Mouse (Mus musculus): Measurements from ENCODE around the gene Zfp513. TPM values are rescaled to one million over a fixed set of nuclear protein-coding genes. Genes with fewer than 3 reads are reported as not detected.

The Zfp513 gene
- polyA plus RNA-seq (2017; shearing (Covaris generic)) = 23.9 TPM

DNA sequence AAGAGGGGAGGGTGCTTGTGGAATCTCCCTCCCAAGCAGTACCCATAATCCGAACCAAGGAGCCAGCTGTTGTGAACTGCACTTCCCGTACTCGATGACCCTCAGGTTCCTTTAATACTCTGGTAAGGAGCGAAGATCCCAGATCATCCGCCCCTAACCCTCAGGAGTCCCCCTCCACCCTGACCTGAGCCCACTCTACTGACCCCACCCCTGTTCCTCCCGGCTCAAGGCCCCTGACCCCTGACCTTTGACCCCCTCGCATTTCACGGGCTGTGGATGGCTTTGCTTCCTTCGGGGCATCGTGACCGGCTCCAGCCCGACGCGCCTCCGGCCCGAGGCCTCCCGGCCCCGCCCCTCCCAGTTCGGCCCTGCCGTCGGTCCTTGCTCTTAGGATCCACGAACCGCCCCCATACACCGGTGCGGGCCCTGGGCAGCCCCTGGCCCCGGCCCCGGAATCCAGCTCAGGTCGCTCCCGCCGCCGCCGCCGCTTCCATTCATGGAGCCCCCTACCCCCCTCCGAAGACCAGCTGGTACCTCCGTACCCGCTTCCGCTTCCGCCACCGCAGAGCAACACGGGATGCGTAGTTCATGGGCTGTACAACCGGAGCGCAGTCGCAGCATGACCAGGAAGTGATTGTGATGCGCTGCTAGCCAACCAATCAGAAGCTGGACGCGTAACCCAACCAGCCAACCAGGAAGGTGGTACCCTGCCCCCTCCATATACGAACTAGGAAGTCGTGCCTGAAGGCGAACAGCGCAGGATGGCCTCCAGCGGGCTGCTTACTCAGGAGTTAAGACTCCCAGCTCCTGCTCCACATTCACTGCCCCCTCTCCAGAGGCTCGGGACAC lies at the start of gene Zfp513:
TSS of gene Zfp513 (minus strand) at position 562 of the 849 bp plus-strand sequence.

DNA sequence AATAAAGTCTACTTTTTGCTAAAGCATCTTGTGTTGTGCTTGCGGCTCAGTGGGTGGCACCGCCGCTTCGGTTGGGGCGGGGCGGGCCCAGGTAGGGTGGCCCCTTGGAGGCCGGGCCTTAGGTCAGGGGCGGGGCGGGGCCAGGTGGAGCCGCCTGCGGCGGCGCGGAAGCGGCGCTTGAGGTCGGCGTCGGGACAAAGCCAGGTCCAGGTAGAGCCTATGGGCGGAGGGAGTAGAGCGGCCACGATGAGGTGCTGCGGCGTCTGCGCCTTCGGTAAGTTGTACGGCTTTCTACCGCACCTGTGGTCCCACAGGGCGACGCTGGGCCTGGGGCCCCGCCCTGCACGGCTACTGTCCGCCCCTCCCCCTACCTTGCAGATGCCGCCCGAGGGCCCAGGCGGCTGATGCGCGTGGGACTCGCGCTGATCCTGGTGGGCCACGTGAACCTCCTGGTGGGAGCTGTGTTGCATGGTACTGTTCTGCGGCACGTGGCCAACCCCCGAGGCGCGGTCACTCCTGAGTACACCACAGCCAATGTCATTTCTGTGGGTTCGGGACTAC lies 49.5 kb upstream of the Zfp513 start, which contains the start of gene Krtcap3:
TSS of gene Krtcap3 (plus strand) at position 151 of the 561 bp plus-strand sequence.

DNA sequence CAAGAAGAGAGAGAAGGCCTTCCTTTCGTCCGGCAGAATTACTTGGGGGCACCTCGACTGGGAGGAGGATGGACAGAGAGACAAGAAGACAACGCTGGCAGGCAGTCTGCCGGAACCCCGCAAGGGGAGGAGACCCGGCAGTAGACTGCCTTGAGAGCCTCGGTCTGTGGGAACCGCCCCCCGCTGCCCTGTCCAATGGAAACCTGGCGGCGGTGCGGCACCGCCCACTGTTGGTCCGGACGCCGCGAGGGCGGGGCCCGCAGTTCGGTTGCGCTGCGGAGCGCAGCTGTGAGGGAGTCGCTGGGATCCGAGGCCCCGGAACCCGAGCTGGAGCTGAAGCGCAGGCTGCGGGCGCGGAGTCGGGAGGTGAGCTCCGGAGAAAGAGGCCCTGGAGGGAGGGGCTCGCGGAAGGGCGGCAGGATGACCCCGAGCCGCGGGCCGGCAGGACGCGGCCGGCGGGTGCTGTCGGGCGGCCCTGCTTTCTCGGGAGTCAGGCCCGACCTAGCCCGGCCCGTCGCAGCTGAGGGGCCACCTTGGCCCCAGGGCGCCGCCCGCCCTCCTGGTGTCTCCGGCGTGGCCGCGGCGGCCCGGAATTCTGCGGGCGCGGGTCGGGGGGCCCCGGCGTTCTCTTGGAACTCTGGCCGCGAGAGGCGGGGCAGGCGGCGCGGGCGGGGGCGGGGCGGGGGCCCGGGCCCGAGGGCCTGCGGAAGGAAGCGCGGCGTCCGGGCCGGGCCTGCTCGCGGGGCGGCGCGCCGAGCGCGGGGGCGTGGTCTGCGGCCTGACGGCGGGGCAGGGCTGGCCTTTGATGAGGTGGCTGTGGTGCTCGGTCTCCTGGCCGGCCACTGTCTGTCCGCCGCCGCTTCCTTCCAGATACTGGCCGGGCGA lies 38.8 kb upstream of the Zfp513 start, which contains the start of the genes Nrbp1 and Gm9970:
TSS of gene Nrbp1 (plus strand) at position 228 of the 885 bp plus-strand sequence.
TSS of gene Gm9970 (minus strand) at position 596 of the 885 bp plus-strand sequence.

DNA sequence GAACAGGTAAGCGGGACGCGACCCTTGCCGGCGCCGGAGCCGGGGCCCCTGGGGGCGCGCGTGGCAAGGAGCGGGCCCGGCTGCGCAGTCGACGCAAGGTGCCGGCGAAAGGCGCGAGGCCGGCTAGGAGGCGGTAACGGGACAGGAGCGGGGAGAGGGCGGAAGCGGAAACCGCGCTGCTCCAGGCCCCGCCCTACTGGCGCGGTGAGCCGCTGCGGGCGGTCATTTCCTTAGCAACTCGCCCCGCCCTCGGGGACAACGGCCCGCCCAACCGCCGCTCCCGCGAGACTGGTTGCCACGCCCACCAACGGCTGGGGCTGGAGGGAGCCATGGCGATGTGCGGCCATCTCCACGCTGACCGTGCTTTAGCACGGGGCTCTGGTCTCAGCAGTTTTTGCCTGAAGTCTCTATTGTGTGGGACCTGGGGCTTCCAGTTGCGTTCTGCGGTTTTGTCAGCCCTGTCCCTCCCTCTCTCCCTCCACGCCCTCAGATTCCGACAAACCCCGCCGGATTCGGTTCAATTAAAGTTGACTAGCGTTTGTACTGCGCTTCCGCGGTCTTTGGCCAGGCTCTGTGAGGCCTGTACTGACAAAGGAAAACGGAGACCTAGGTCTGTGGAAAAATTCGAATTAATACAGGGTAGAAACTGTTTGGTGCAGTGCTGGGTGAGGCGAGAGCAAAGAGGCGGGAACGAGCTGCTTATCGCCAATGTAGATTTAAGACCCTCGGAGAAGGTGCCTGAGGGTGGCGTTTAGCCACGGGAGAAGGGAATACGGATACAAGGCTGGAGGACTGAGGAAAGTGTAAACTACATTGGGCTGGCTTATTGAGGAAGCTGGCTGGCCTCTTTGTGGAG lies 18.6 kb upstream of the Zfp513 start, which contains the start of gene Ppm1g:
TSS of gene Ppm1g (minus strand) at position 240 of the 856 bp plus-strand sequence.

DNA sequence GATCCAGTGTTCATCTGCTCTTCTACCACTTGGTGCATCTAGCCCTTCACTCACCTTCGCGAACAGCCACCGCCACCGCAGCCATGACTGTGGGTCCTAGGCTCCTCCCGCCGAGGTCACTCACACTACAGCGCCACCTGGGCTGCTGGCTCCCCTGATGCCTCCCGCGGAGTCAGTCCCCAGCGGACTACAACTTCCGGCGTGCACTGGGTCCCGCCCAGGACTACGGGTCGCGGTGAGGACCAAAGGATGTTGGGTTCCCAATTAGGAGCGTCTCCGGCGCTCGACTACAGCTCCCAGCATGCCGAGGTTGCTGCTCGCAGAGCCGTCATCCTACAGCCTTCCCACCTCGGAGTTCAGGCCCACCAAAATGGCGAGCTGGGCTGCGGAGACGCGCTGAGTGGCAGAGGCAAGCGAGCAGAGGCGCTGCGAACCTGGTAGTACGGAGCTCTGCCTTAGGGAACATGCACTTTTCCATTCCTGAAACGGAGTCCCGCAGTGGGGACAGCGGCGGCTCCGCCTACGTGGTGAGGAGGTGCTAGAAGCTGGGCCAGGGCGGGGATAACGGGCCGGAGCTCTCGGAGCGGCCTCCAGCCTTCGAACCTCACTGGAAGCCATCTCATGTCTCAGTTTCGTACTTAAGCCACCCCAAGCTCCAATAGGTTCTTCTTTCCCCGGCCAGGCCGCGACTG lies 9.0 kb downstream of the Zfp513 start, which contains the start of the genes Snx17 and Eif2b4:
TSS of gene Snx17 (plus strand) at position 289 of the 692 bp plus-strand sequence.
TSS of gene Eif2b4 (minus strand) at position 492 of the 692 bp plus-strand sequence.

DNA sequence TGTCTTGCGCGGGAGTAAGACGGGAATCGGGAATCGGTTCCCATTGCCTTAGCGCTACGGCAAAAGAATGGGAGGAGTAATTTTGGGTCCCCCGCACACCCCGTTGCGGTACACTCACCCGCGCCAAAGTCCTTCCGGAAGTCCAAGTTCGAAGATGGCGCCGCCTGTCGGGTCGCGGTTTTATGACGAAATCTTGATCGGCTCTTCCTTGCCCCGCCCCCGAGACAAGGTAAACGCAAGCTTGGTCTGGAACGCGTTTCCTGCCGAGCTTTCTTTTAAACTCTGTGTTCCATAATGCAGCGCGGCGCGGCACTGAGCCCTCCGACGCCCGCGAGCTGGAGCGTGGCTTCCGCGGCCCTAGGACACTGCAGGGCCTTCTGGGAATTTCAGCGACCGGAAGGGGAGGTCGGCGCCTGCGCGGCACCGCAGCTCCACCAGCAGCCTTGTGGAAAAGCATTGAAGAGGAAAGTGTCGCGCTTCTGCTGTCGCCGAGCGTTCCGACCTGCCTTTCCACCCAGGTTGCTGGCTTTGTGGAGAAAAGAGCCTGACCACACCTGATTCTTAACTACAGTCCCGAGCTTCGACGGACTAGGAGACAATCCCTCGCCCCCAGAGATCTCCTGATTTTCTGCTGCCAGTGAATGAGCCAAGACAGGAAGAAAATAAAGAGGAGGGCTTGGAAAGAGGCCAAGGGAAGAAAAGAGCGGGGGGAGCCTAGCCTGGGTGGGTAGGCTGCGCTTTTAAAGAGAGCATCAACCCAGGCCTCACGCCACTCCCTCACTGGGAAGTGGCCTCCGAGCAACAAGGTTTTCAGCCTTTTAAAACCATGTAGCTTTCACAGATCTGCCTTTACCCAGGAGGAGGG lies 22.1 kb downstream of the Zfp513 start, which contains the start of the genes Gm29609 and Gtf3c2:
TSS of gene Gm29609 (minus strand) at position 146 of the 865 bp plus-strand sequence.
TSS of gene Gtf3c2 (minus strand) at position 379 of the 865 bp plus-strand sequence.

GRCm38 (mm10) chr5:31154152-31154553 lies 48.0 kb downstream of the Zfp513 start, which contains the start of gene Mpv17:
Gene Mpv17, minus strand, starts transcription at chr5:31154251.

Other genes with a start within 250 kb of the Zfp513 start
- 231 TPM for gene Preb, start 241.9 kb downstream of the Zfp513 start, polyA plus RNA-seq (2017; shearing (Covaris generic))
- not detected for gene Tcf23, start 233.6 kb downstream of the Zfp513 start, polyA plus RNA-seq (2017; shearing (Covaris generic))
- 64.4 TPM for gene Atraid, start 154.0 kb downstream of the Zfp513 start, polyA plus RNA-seq (2017; shearing (Covaris generic))
- 8.8 TPM for gene Slc5a6, start 153.4 kb downstream of the Zfp513 start, polyA plus RNA-seq (2017; shearing (Covaris generic))
- 24.5 TPM for gene Cad, start 147.5 kb downstream of the Zfp513 start, polyA plus RNA-seq (2017; shearing (Covaris generic))
- not detected for gene Dnajc5g, start 96.0 kb downstream of the Zfp513 start, polyA plus RNA-seq (2017; shearing (Covaris generic))
- gene Slc30a3, start 94.1 kb downstream of the Zfp513 start, polyA plus RNA-seq (2017; shearing (Covaris generic)) = not detected
- gene Trim54, start 85.6 kb downstream of the Zfp513 start, polyA plus RNA-seq (2017; shearing (Covaris generic)) = not detected
- not detected for gene Ucn, start 63.5 kb downstream of the Zfp513 start, polyA plus RNA-seq (2017; shearing (Covaris generic))
- gene Mpv17, start 48.1 kb downstream of the Zfp513 start, polyA plus RNA-seq (2017; shearing (Covaris generic)) = 15.3 TPM
- gene Gm29609, start 22.4 kb downstream of the Zfp513 start, polyA plus RNA-seq (2017; shearing (Covaris generic)) = 2.5 TPM
- gene Gtf3c2, start 22.2 kb downstream of the Zfp513 start, polyA plus RNA-seq (2017; shearing (Covaris generic)) = 94.7 TPM
- 88.9 TPM for gene Snx17, start 9.1 kb downstream of the Zfp513 start, polyA plus RNA-seq (2017; shearing (Covaris generic))
- gene Eif2b4, start 8.9 kb downstream of the Zfp513 start, polyA plus RNA-seq (2017; shearing (Covaris generic)) = 51.6 TPM
- gene Ppm1g, start 18.4 kb upstream of the Zfp513 start, polyA plus RNA-seq (2017; shearing (Covaris generic)) = 169 TPM
- gene Nrbp1, start 38.6 kb upstream of the Zfp513 start, polyA plus RNA-seq (2017; shearing (Covaris generic)) = 259 TPM
- 0.67 TPM for gene Gm9970, start 38.9 kb upstream of the Zfp513 start, polyA plus RNA-seq (2017; shearing (Covaris generic))
- gene Krtcap3, start 49.4 kb upstream of the Zfp513 start, polyA plus RNA-seq (2017; shearing (Covaris generic)) = 55.3 TPM
- gene Ift172, start 88.8 kb upstream of the Zfp513 start, polyA plus RNA-seq (2017; shearing (Covaris generic)) = 10.5 TPM
- 0.90 TPM for gene Fndc4, start 93.8 kb upstream of the Zfp513 start, polyA plus RNA-seq (2017; shearing (Covaris generic))
- 0.51 TPM for gene Gckr, start 95.1 kb upstream of the Zfp513 start, polyA plus RNA-seq (2017; shearing (Covaris generic))